Comparison of ENCODE assay signal across 9 mouse cellular contexts in genomic region chr5:101663176-101663575, GRCm38 (mm10). TPM values are rescaled to one million over a fixed set of nuclear protein-coding genes. Genes with fewer than 3 reads are reported as not detected.
A peak's percentile ranks its signal among the peaks of the same experiment; 100 is the strongest.
DNase-seq lines count a peak whose midpoint lies in the region; ATAC-seq and TF ChIP-seq lines count a peak whose summit lies in the region.
"Had no signal": no experiment of that assay in that cellular context is flagged by ENCODE, and none has a peak within 500 bp of the region (broad histone marks: within the 10 kb centered on the region; RNA-seq: fewer than 3 reads in every experiment).

No protein-coding gene starts in this region.

- intact Hi-C loops in gastrocnemius, adult 2 months (cut with DNase I), result no loop called here

- H3K4me1 ChIP-seq in heart, embryonic 11.5 days (ENCODE audit: control insufficient read depth, insufficient read depth, low read length), result peaks cover 13% of the 10 kb centered on the region
- H3K4me1 ChIP-seq in limb, embryonic 10.5 days, result peaks cover 40% of the 10 kb centered on the region
- H3K4me1 ChIP-seq in midbrain, embryonic 13.5 days (replicated peaks), result peaks cover 41% of the 10 kb centered on the region

- no peak for TF ChIP-seq CTCF in gastrocnemius, adult 2 months (IDR thresholded peaks at IDR 0.05)

- WGBS in heart, embryonic 11.5 days (ENCODE audit: insufficient replicate concordance), result under 1% methylated on average over 23 of the region's 23 CpGs
- under 1% methylated on average over 23 of the region's 23 CpGs for WGBS in limb, embryonic 10.5 days
- WGBS in midbrain, embryonic 13.5 days, result under 1% methylated on average over 23 of the region's 23 CpGs

- no peaks in the 10 kb centered on the region for H3K9me3 ChIP-seq in heart, embryonic 11.5 days (replicated peaks; ENCODE audit: control insufficient read depth, low read length)
- no peaks in the 10 kb centered on the region for H3K9me3 ChIP-seq in limb, embryonic 10.5 days (replicated peaks)
- no peaks in the 10 kb centered on the region for H3K9me3 ChIP-seq in midbrain, embryonic 13.5 days

- no peaks in the 10 kb centered on the region for H3K36me3 ChIP-seq in heart, embryonic 11.5 days (ENCODE audit: control insufficient read depth, insufficient read depth, low read length)
- H3K36me3 ChIP-seq in limb, embryonic 10.5 days, result no peaks in the 10 kb centered on the region
- no peaks in the 10 kb centered on the region for H3K36me3 ChIP-seq in midbrain, embryonic 13.5 days

- peaks cover 85% of the 10 kb centered on the region for H3K27me3 ChIP-seq in heart, embryonic 11.5 days (ENCODE audit: control insufficient read depth, insufficient read depth, low read length)
- H3K27me3 ChIP-seq in limb, embryonic 10.5 days (ENCODE audit: low read depth, poor library complexity, severe bottlenecking), result peaks cover 99% of the 10 kb centered on the region
- H3K27me3 ChIP-seq in midbrain, embryonic 13.5 days, result peaks cover 94% of the 10 kb centered on the region

- no peak overlapping the region for H3K27ac ChIP-seq in gastrocnemius, adult 2 months
- no peak overlapping the region for H3K27ac ChIP-seq in heart, embryonic 11.5 days (ENCODE audit: low read depth, low read length)
- H3K27ac ChIP-seq in limb, embryonic 10.5 days, result peak overlapping the region; percentile 72
- no peak overlapping the region for H3K27ac ChIP-seq in midbrain, embryonic 13.5 days

- peak; percentile 42 for DNase-seq in gastrocnemius, adult 2 months
- no peak for DNase-seq in gastrocnemius, postnatal 25 days
- peak; percentile 50 for DNase-seq in adrenal gland, postnatal 10 days
- peak; percentile 86 for DNase-seq in limb, embryonic 10.5 days (ENCODE audit: low spot score)
- DNase-seq in layer of hippocampus, adult 8-10 months (ENCODE audit: low spot score in 2 of 2), result no peak
- DNase-seq in thymus, postnatal 14 days, result no peak

- H3K9ac ChIP-seq in heart, embryonic 11.5 days (ENCODE audit: low read depth, low read length), result no peak overlapping the region; the same call in 1 of the 2 replicates
- peak overlapping the region; percentile 67 for H3K9ac ChIP-seq in midbrain, embryonic 13.5 days (replicated peaks)

- peak; percentile 33; the same call in 1 of the 2 replicates for ATAC-seq in heart, embryonic 11.5 days (replicated peaks; ENCODE audit: insufficient number of reproducible peaks, low FRiP score, low TSS enrichment)
- ATAC-seq in midbrain, embryonic 13.5 days, result peak; percentile 51

- peak overlapping the region; percentile 74 for H3K4me2 ChIP-seq in heart, embryonic 11.5 days
- H3K4me2 ChIP-seq in midbrain, embryonic 13.5 days (replicated peaks), result peak overlapping the region; percentile 58

- peak overlapping the region; percentile 68 for H3K4me3 ChIP-seq in gastrocnemius, adult 2 months
- peak overlapping the region; percentile 49 for H3K4me3 ChIP-seq in heart, embryonic 11.5 days (ENCODE audit: low read depth, low read length)
- H3K4me3 ChIP-seq in limb, embryonic 10.5 days, result peak overlapping the region; percentile 54
- peak overlapping the region; percentile 44 for H3K4me3 ChIP-seq in midbrain, embryonic 13.5 days (replicated peaks)

RNA-seq across cellular contexts. Expression of gene Nkx6-1, which starts 1.6 kb away (rescaled TPM):
- total RNA-seq in gastrocnemius, adult 2 months (2021), result not detected
- not detected for total RNA-seq in gastrocnemius, postnatal 25 days (2021)
- total RNA-seq in adrenal gland, postnatal 10 days (2021), result under 1 TPM in 1 of 2 experiments, not detected in 1; 0.12 TPM
- 0.07 and 0.29 TPM in 2 replicates for polyA plus RNA-seq in heart, embryonic 11.5 days (2014; fragmentation: Nextera tagmentation; extraction: Ambion mirVana)
- 0.05 and 0.06 TPM in 2 replicates for polyA plus RNA-seq in limb, embryonic 10.5 days (2016; fragmentation: Nextera tagmentation; extraction: Ambion mirVana)
- polyA plus RNA-seq in midbrain, embryonic 13.5 days (2015; fragmentation: Nextera tagmentation; extraction: Ambion mirVana), result 2.2 and 3.5 TPM in 2 replicates
- under 1 TPM; 0.25 to 0.34 (median 0.31) TPM for total RNA-seq in layer of hippocampus, adult 8-10 months (2022)
- total RNA-seq: neutrophil, adult 5-6 weeks had no signal

Comparison
In these comparisons a context has a peak if more than half of its experiments do, and no peak if none do; other contexts are left out.
1. DNase-seq: peak in gastrocnemius, adult 2 months (single experiment), adrenal gland, postnatal 10 days (single experiment) and limb, embryonic 10.5 days (single experiment); none in gastrocnemius, postnatal 25 days (single experiment), layer of hippocampus, adult 8-10 months (0 of 2) and thymus, postnatal 14 days (single experiment).
2. Peak in every context shown above with its lines, with median percentiles within 50 percentile points of each other: H3K4me3 ChIP-seq.